Mouse (Mus musculus) intestine, postnatal 0 days (tissue): ENCODE measurements at regions not wholly inside any gene's neighbourhood (a gene's known extent, or its start where the extent isn't known, plus 50 kb on each side); places are given as distances from the start of the nearest gene placed in this dataset.
A peak's percentile ranks its signal among the peaks of the same experiment; 100 is the strongest.

Experiments used
- ATAC-seq: fragments of 200-750 bp; cut with Nextera tagmentation; 2 replicates; pipeline ENCODE4 v1.8.0; 2017; ENCODE audit warnings: mild to moderate bottlenecking, moderate TSS enrichment, moderate library complexity
- H3K27ac ChIP-seq: fragments of 300-500 bp; sonication (generic); 2 replicates; pipeline ENCODE4 v1.5.1; 2014; ENCODE audit warnings: mild to moderate bottlenecking, low read depth, low read length, moderate library complexity
- H3K27me3 ChIP-seq: fragments of 300-500 bp; sonication (generic); replicated peaks from 2 replicates; pipeline ENCODE4 v1.6.1; 2014; ENCODE audit warnings: low read length, mixed read lengths; ENCODE audit not compliant: control insufficient read depth, insufficient read depth
- H3K36me3 ChIP-seq: fragments of 300-500 bp; sonication (generic); 2 replicates; pipeline ENCODE4 v1.6.1; 2014; ENCODE audit warnings: mild to moderate bottlenecking, moderate library complexity; ENCODE audit not compliant: control insufficient read depth, insufficient read depth
- H3K4me1 ChIP-seq: fragments of 300-500 bp; sonication (generic); replicated peaks from 2 replicates; pipeline ENCODE4 v1.6.1; 2014; ENCODE audit warnings: antibody characterized with exemption, low read length, mixed read lengths; ENCODE audit not compliant: control insufficient read depth, insufficient read depth
- H3K4me2 ChIP-seq: fragments of 300-500 bp; sonication (generic); replicated peaks from 2 replicates; pipeline ENCODE4 v1.6.1; 2014; ENCODE audit warnings: low read depth, mild to moderate bottlenecking, moderate library complexity
- H3K4me3 ChIP-seq: fragments of 300-500 bp; sonication (generic); 2 replicates; pipeline ENCODE4 v1.5.1; 2014; ENCODE audit warnings: low read depth, low read length
- H3K9ac ChIP-seq: fragments of 300-500 bp; sonication (generic); 2 replicates; pipeline ENCODE4 v1.6.1; 2014; ENCODE audit warnings: mild to moderate bottlenecking, low read depth, low read length
- H3K9me3 ChIP-seq: fragments of 300-500 bp; sonication (generic); 2 replicates; pipeline ENCODE4 v1.6.1; 2016; ENCODE audit warnings: mixed run types; ENCODE audit not compliant: control insufficient read depth
- CTCF ChIP-seq: sonication (generic); IDR thresholded peaks from 2 replicates; pipeline ENCODE4 v1.5.1; 2016; ENCODE audit warnings: low read depth, mild to moderate bottlenecking, control low read depth, antibody characterized with exemption, moderate library complexity
- WGBS: fragments of 180-500 bp; shearing (Covaris S2); extraction: QIAGEN DNeasy Blood & Tissue Kit; methylation state at CpG from one replicate; pipeline ENCODE4 v1.1.7; 2014; 5-methylcytosine and 5-hydroxymethylcytosine counted together

- H3K9me3 ChIP-seq, result no peaks in the 10 kb centered on the region
- no peak overlapping the region for H3K9ac ChIP-seq
- no peaks in the 10 kb centered on the region for H3K36me3 ChIP-seq
- H3K27ac ChIP-seq, result no peak overlapping the region
- H3K4me2 ChIP-seq, result no peak overlapping the region
- ATAC-seq, result no peak
- TF ChIP-seq CTCF, result no peak
- H3K4me3 ChIP-seq, result no peak overlapping the region
- WGBS, result 77% methylated on average over 5 of the region's 5 CpGs
- no peaks in the 10 kb centered on the region for H3K27me3 ChIP-seq
- peaks cover 8% of the 10 kb centered on the region; the same call in 1 of the 2 replicates for H3K4me1 ChIP-seq
These were observed 140.4 kb upstream of the Haao start for GRCm38 (mm10) chr17:83988165-83988564.

GRCm38 (mm10) chr17:83987683-83988082 is 139.9 kb upstream of the Haao start:
- Histone ChIP-seq H3K27me3 (no peaks in the 10 kb centered on the region), H3K9me3 (no peaks in the 10 kb centered on the region), H3K4me3 (no peak overlapping the region), H3K27ac (no peak overlapping the region), H3K4me1 (peaks cover 8% of the 10 kb centered on the region; the same call in 1 of the 2 replicates), H3K4me2 (no peak overlapping the region), H3K9ac (no peak overlapping the region), H3K36me3 (no peaks in the 10 kb centered on the region)
- 83% methylated on average over 4 of the region's 4 CpGs for WGBS
- no peak for TF ChIP-seq CTCF
- ATAC-seq, result no peak

GRCm38 (mm10) chr17:83985916-83986578 is 138.3 kb upstream of the Haao start:
- H3K4me3 ChIP-seq, result no peak overlapping the region
- no peak for ATAC-seq
- no peaks in the 10 kb centered on the region for H3K36me3 ChIP-seq
- TF ChIP-seq CTCF, result no peak
- no peaks in the 10 kb centered on the region for H3K9me3 ChIP-seq
- no peak overlapping the region for H3K4me2 ChIP-seq
- H3K27ac ChIP-seq, result peak overlapping the region; percentile 50
- H3K4me1 ChIP-seq, result peaks cover 8% of the 10 kb centered on the region; the same call in 1 of the 2 replicates
- no peak overlapping the region for H3K9ac ChIP-seq
- H3K27me3 ChIP-seq, result no peaks in the 10 kb centered on the region
- WGBS, result 62% methylated on average over 15 of the region's 15 CpGs

GRCm38 (mm10) chr17:83985333-83985790 is 137.6 kb upstream of the Haao start:
- Histone ChIP-seq H3K4me2 (no peak overlapping the region), H3K4me1 (peaks cover 8% of the 10 kb centered on the region; the same call in 1 of the 2 replicates), H3K9me3 (no peaks in the 10 kb centered on the region), H3K27me3 (no peaks in the 10 kb centered on the region), H3K36me3 (no peaks in the 10 kb centered on the region), H3K4me3 (no peak overlapping the region), H3K27ac (peak overlapping the region; percentile 50), H3K9ac (no peak overlapping the region)
- no peak for ATAC-seq
- TF ChIP-seq CTCF, result no peak
- WGBS, result 63% methylated on average over 17 of the region's 17 CpGs

- H3K27me3 ChIP-seq, result no peaks in the 10 kb centered on the region
- ATAC-seq, result no peak
- TF ChIP-seq CTCF, result no peak
- H3K4me1 ChIP-seq, result peaks cover 8% of the 10 kb centered on the region; the same call in 1 of the 2 replicates
- no peaks in the 10 kb centered on the region for H3K9me3 ChIP-seq
- no peak overlapping the region; the same call in 1 of the 2 replicates for H3K27ac ChIP-seq
- H3K4me2 ChIP-seq, result no peak overlapping the region
- no peak overlapping the region for H3K4me3 ChIP-seq
- H3K36me3 ChIP-seq, result no peaks in the 10 kb centered on the region
- H3K9ac ChIP-seq, result no peak overlapping the region
- WGBS, result 91% methylated on average over 9 of the region's 9 CpGs
These were observed 136.2 kb upstream of the Haao start for GRCm38 (mm10) chr17:83983837-83984388.

- peak overlapping the region; percentile 81; the same call in 1 of the 2 replicates for H3K27ac ChIP-seq
- H3K4me3 ChIP-seq, result no peak overlapping the region
- ATAC-seq, result no peak
- H3K9ac ChIP-seq, result no peak overlapping the region
- no peak for TF ChIP-seq CTCF
- H3K9me3 ChIP-seq, result no peaks in the 10 kb centered on the region
- no peaks in the 10 kb centered on the region for H3K27me3 ChIP-seq
- no peaks in the 10 kb centered on the region for H3K36me3 ChIP-seq
- H3K4me1 ChIP-seq, result peaks cover 8% of the 10 kb centered on the region; the same call in 1 of the 2 replicates
- H3K4me2 ChIP-seq, result no peak overlapping the region
- WGBS, result 40% methylated on average over 18 of the region's 18 CpGs
These were observed 135.5 kb upstream of the Haao start for GRCm38 (mm10) chr17:83983070-83983836.
